Mouse (Mus musculus) ES-E14 (cell line): ENCODE measurements around the gene Ccdc8. TPM values are rescaled to one million over a fixed set of nuclear protein-coding genes. Genes with fewer than 3 reads are reported as not detected.

Experiments
- DNase-seq: peaks from one replicate; pipeline ENCODE4 v3.0.0-alpha.2; 2013; ENCODE audit warnings: low read depth, low spot score
- H3K27ac ChIP-seq: 2 replicates; pipeline ENCODE4 v1.5.1; 2012; ENCODE audit warnings: low read depth, mild to moderate bottlenecking, low read length, moderate library complexity, mixed read lengths; ENCODE audit not compliant: poor library complexity, insufficient read depth, severe bottlenecking
- H3K36me3 ChIP-seq: 2 replicates; pipeline ENCODE4 v1.6.1; 2012; ENCODE audit warnings: mild to moderate bottlenecking, low read length, moderate library complexity, mixed read lengths; ENCODE audit not compliant: control insufficient read depth, poor library complexity, insufficient read depth, severe bottlenecking
- H3K4me1 ChIP-seq, 2 experiments: fragments of 150-350 bp in 1 of 2; sonication (generic) in 1 of 2; 2 replicates each; pipeline ENCODE4 v1.6.1; 2012; ENCODE audit warnings: low read length in 2 of 2, mild to moderate bottlenecking in 1 of 2, mixed read lengths in 1 of 2; ENCODE audit not compliant: control insufficient read depth in 2 of 2, insufficient read depth in 2 of 2, poor library complexity in 1 of 2
- H3K4me3 ChIP-seq, 2 experiments: fragments of 150-350 bp in 1 of 2; sonication (generic) in 1 of 2; 2 replicates each; pipeline ENCODE4 v1.5.1; 2012; ENCODE audit warnings: low read length in 2 of 2, low read depth in 1 of 2, mild to moderate bottlenecking in 1 of 2, mixed read lengths in 1 of 2; ENCODE audit not compliant: insufficient read depth in 1 of 2, poor library complexity in 1 of 2, severe bottlenecking in 1 of 2
- H3K9ac ChIP-seq: 2 replicates; pipeline ENCODE4 v1.6.1; 2012; ENCODE audit warnings: low read depth, mild to moderate bottlenecking, low read length, mixed read lengths; ENCODE audit not compliant: poor library complexity, insufficient read depth, severe bottlenecking
- H3K9me3 ChIP-seq: fragments of 150-350 bp; sonication (generic); 2 replicates; pipeline ENCODE4 v1.6.1; 2012; ENCODE audit warnings: low read depth, mild to moderate bottlenecking, low read length; ENCODE audit not compliant: control insufficient read depth, insufficient read depth
- CHD2 ChIP-seq: IDR thresholded peaks from 2 replicates; pipeline ENCODE4 v1.6.1; 2014; ENCODE audit warnings: mild to moderate bottlenecking, low read depth, low read length, inconsistent platforms
- HCFC1 ChIP-seq: IDR thresholded peaks from 2 replicates; pipeline ENCODE4 v1.6.1; 2012; ENCODE audit warnings: low read length, inconsistent platforms, borderline replicate concordance; ENCODE audit not compliant: insufficient read depth
- MAFK ChIP-seq: IDR thresholded peaks from 2 replicates; pipeline ENCODE4 v1.6.1; 2014; ENCODE audit warnings: mild to moderate bottlenecking, low read depth, low read length, inconsistent platforms; ENCODE audit not compliant: insufficient read depth
- ZC3H11A ChIP-seq: IDR thresholded peaks from 2 replicates; pipeline ENCODE4 v1.6.1; 2012; ENCODE audit warnings: low read depth, mild to moderate bottlenecking, inconsistent platforms, low read length, borderline replicate concordance
- ZNF384 ChIP-seq: IDR thresholded peaks from 2 replicates; pipeline ENCODE4 v1.6.1; 2012; ENCODE audit warnings: low read depth, low read length, inconsistent platforms
- in situ Hi-C, 2 experiments: fragments of 600-800 bp; cut with MboI; formaldehyde crosslinking; loops; one replicate each; pipeline ENCODE4 v1.15.1; 2025; ENCODE audit warnings: low sequenced_read_pairs in 2 of 2, inconsistent platforms in 1 of 2; ENCODE audit not compliant: unreplicated experiment in 2 of 2
- total RNA-seq: library from RNA; depleted of rRNA; stranded (reverse); fragments of 300-350 nt; gene quantifications from 2 replicates; pipeline ENCODE4 v1.2.3, GENCODE M21; 2012

Ccdc8 gene
- total RNA-seq, 1 experiment: 4.1 TPM

GRCm38 (mm10) chr7:16968414-16968813, 24.1 kb upstream of the Ccdc8 start:
- in situ Hi-C loops: no loop called here
- no peak overlapping the region for H3K4me3 ChIP-seq

GRCm38 (mm10) chr7:16971160-16971559, 21.3 kb upstream of the Ccdc8 start:
- no peaks in the 10 kb centered on the region for H3K36me3 ChIP-seq
- TF ChIP-seq CHD2 (no peak), HCFC1 (no peak), MAFK (no peak), ZC3H11A (no peak), ZNF384 (no peak)
- no peak overlapping the region for H3K4me3 ChIP-seq
- H3K27ac ChIP-seq: no peak overlapping the region
- in situ Hi-C loops: no loop called here
- H3K4me1 ChIP-seq: peaks cover 0 to under 1% of the 10 kb centered on the region in 2 experiments; a peak in 1 of 4 replicates
- H3K9ac ChIP-seq: no peak overlapping the region
- no peaks in the 10 kb centered on the region for H3K9me3 ChIP-seq
- no peak for DNase-seq

More at GRCm38 (mm10) chr7:16968414-16968813, 24.1 kb upstream of the Ccdc8 start:
- no peaks in the 10 kb centered on the region for H3K9me3 ChIP-seq
- H3K36me3 ChIP-seq: no peaks in the 10 kb centered on the region
- H3K27ac ChIP-seq: no peak overlapping the region
- no peak for TF ChIP-seq HCFC1
- no peak for TF ChIP-seq CHD2
- no peak for TF ChIP-seq ZC3H11A
- TF ChIP-seq MAFK: no peak
- TF ChIP-seq ZNF384: no peak
- H3K4me1 ChIP-seq: no peaks in the 10 kb centered on the region
- H3K9ac ChIP-seq: no peak overlapping the region
- DNase-seq: no peak

GRCm38 (mm10) chr7:16974018-16974417, 18.5 kb upstream of the Ccdc8 start:
- Histone ChIP-seq H3K27ac (no peak overlapping the region), H3K9me3 (no peaks in the 10 kb centered on the region), H3K4me3 (no peak overlapping the region), H3K4me1 (peaks cover 0 to 5% of the 10 kb centered on the region in 2 experiments; a peak in 1 of 4 replicates), H3K36me3 (no peaks in the 10 kb centered on the region), H3K9ac (no peak overlapping the region)
- no peak for DNase-seq
- TF ChIP-seq ZC3H11A (no peak), MAFK (no peak), ZNF384 (no peak), HCFC1 (no peak), CHD2 (no peak)
- in situ Hi-C loops: no loop called here

- no peak overlapping the region for H3K9ac ChIP-seq
- DNase-seq: no peak
- no peak overlapping the region for H3K4me3 ChIP-seq
- no peaks in the 10 kb centered on the region for H3K9me3 ChIP-seq
- TF ChIP-seq MAFK (peak; percentile 81), ZNF384 (no peak)
- no peaks in the 10 kb centered on the region for H3K36me3 ChIP-seq
- H3K27ac ChIP-seq: no peak overlapping the region
- H3K4me1 ChIP-seq: peaks cover 2 to 9% of the 10 kb centered on the region in 2 experiments; a peak in 2 of 4 replicates
- in situ Hi-C loops: no loop called here
Observed at GRCm38 (mm10) chr7:16976298-16976697, 16.2 kb upstream of the Ccdc8 start.

GRCm38 (mm10) chr7:16978173-16978572, 14.3 kb upstream of the Ccdc8 start:
- DNase-seq: no peak
- in situ Hi-C loops: no loop called here
- peaks cover 2 to 12% of the 10 kb centered on the region in 2 experiments; a peak in 2 of 4 replicates for H3K4me1 ChIP-seq
- no peaks in the 10 kb centered on the region for H3K9me3 ChIP-seq
- no peak overlapping the region for H3K27ac ChIP-seq
- H3K36me3 ChIP-seq: no peaks in the 10 kb centered on the region
- TF ChIP-seq MAFK: no peak
- no peak for TF ChIP-seq ZNF384
- TF ChIP-seq CHD2: no peak
- TF ChIP-seq ZC3H11A: no peak
- TF ChIP-seq HCFC1: no peak
- no peak overlapping the region for H3K4me3 ChIP-seq
- no peak overlapping the region for H3K9ac ChIP-seq
